Mouse (Mus musculus): Measurements from ENCODE around the gene Snrpd2.

Snrpd2 gene

GRCm38 (mm10) chr7:19178443-19179092 is 29.0 kb downstream of the Snrpd2 start:
- DNase-seq = peak; percentile 85

GRCm38 (mm10) chr7:19179173-19179572 is 29.7 kb downstream of the Snrpd2 start:
- DNase-seq = peak; percentile 85

GRCm38 (mm10) chr7:19179936-19180335 is 30.4 kb downstream of the Snrpd2 start:
- DNase-seq = no peak

GRCm38 (mm10) chr7:19180862-19181429 is 31.4 kb downstream of the Snrpd2 start:
- DNase-seq = peak; percentile 80

GRCm38 (mm10) chr7:19184250-19184649 is 34.7 kb downstream of the Snrpd2 start:
- DNase-seq = peak; percentile 32

- DNase-seq = peak; percentile 69
These were observed 35.2 kb downstream of the Snrpd2 start for GRCm38 (mm10) chr7:19184758-19185157.

GRCm38 (mm10) chr7:19194676-19195075 is 45.2 kb downstream of the Snrpd2 start:
- DNase-seq = no peak

- peak; percentile 64 for DNase-seq
These were observed 47.2 kb downstream of the Snrpd2 start for GRCm38 (mm10) chr7:19196676-19197075.

- peak; percentile 59 for DNase-seq
These were observed 48.5 kb downstream of the Snrpd2 start for GRCm38 (mm10) chr7:19197985-19198384.

- DNase-seq = no peak
These were observed 52.1 kb downstream of the Snrpd2 start for GRCm38 (mm10) chr7:19201660-19202059.

- DNase-seq = no peak
These were observed 52.7 kb downstream of the Snrpd2 start for GRCm38 (mm10) chr7:19202065-19202850.
